Mouse (Mus musculus) C2C12 (cell line): ENCODE measurements around the gene Mospd3. TPM values are rescaled to one million over a fixed set of nuclear protein-coding genes. Genes with fewer than 3 reads are reported as not detected.

Experiments used
- H3K27me3 ChIP-seq: one replicate; pipeline ENCODE4 v1.6.1; 2011; ENCODE audit not compliant: control insufficient read depth, insufficient read depth, insufficient read length
- H3K36me3 ChIP-seq: one replicate; pipeline ENCODE4 v1.6.1; 2011; ENCODE audit not compliant: control insufficient read depth, insufficient read depth
- H3K4me3 ChIP-seq: one replicate; pipeline ENCODE4 v1.5.1; 2011; ENCODE audit warnings: mild to moderate bottlenecking, control low read depth; ENCODE audit not compliant: poor library complexity, insufficient read depth, severe bottlenecking
- H3K79me2 ChIP-seq: one replicate; pipeline ENCODE4 v1.6.1; 2011; ENCODE audit not compliant: control insufficient read depth, insufficient read depth
- H3K79me3 ChIP-seq: one replicate; pipeline ENCODE4 v1.6.1; 2011; ENCODE audit warnings: low read depth, control low read depth
- H3ac ChIP-seq: one replicate; pipeline ENCODE3; 2011; ENCODE audit warnings: low read depth; ENCODE audit not compliant: control insufficient read depth, insufficient read length
- CEBPB ChIP-seq: IDR thresholded peaks from one replicate; pipeline ENCODE4 v1.6.1; 2011; ENCODE audit warnings: low read depth, mild to moderate bottlenecking, control low read depth, moderate library complexity
- CTCF ChIP-seq: IDR thresholded peaks from one replicate; pipeline ENCODE4 v1.5.1; 2011; ENCODE audit not compliant: control insufficient read depth, insufficient read depth, insufficient read length
- FOSL1 ChIP-seq: IDR thresholded peaks from one replicate; pipeline ENCODE4 v1.8.0; 2011; ENCODE audit warnings: mild to moderate bottlenecking, low read length; ENCODE audit not compliant: poor library complexity, insufficient read depth, severe bottlenecking
- MAX ChIP-seq: IDR thresholded peaks from one replicate; pipeline ENCODE4 v1.6.1; 2011; ENCODE audit warnings: mild to moderate bottlenecking, control low read depth
- MYOD1 ChIP-seq: IDR thresholded peaks from one replicate; pipeline ENCODE4 v1.6.1; 2011; ENCODE audit warnings: low read depth; ENCODE audit not compliant: control insufficient read depth, insufficient read length
- MYOG ChIP-seq: IDR thresholded peaks from one replicate; pipeline ENCODE4 v1.6.1; 2011; ENCODE audit not compliant: control insufficient read depth, insufficient read length; ENCODE audit errors: extremely low read depth
- USF1 ChIP-seq: IDR thresholded peaks from one replicate; pipeline ENCODE4 v1.6.1; 2011; ENCODE audit warnings: low read depth, mild to moderate bottlenecking, control low read depth, moderate library complexity
- polyA plus RNA-seq: library from polyadenylated mRNA; unstranded; fragments of >200 nt; fragmentation: generic; extraction: Trizol; gene quantifications from one replicate; pipeline ENCODE4 v1.2.1, GENCODE M21; 2012; ENCODE audit warnings: missing spikeins

Gene Mospd3
- polyA plus RNA-seq, 1 experiment = 28.6 TPM

- H3K27me3 ChIP-seq = peaks cover 25% of the 10 kb centered on the region
- no peaks in the 10 kb centered on the region for H3K36me3 ChIP-seq
- H3ac ChIP-seq = no peak within 1 kb of the TSS
- no peaks in the 10 kb centered on the region for H3K79me2 ChIP-seq
- TF ChIP-seq FOSL1 = no peak
- no peak for TF ChIP-seq CEBPB
- TF ChIP-seq MAX = no peak
- no peak for TF ChIP-seq CTCF
- no peak for TF ChIP-seq USF1
- no peak for TF ChIP-seq MYOD1
- no peak for TF ChIP-seq MYOG
- no peak within 1 kb of the TSS for H3K4me3 ChIP-seq
- no peaks in the 10 kb centered on the region for H3K79me3 ChIP-seq
Observed at GRCm38 (mm10) chr5:137553411-137553837, 47.4 kb downstream of the Mospd3 start, which contains the start of gene Actl6b. TSS of gene Actl6b (plus strand) at chr5:137553517.

- Histone ChIP-seq H3K79me3 (no peaks in the 10 kb centered on the region), H3K27me3 (peaks cover 25% of the 10 kb centered on the region), H3ac (no peak overlapping the region), H3K4me3 (no peak overlapping the region), H3K36me3 (no peaks in the 10 kb centered on the region), H3K79me2 (no peaks in the 10 kb centered on the region)
- TF ChIP-seq USF1 = no peak
- TF ChIP-seq CEBPB = no peak
- TF ChIP-seq MYOD1 = no peak
- no peak for TF ChIP-seq FOSL1
- no peak for TF ChIP-seq MYOG
- no peak for TF ChIP-seq CTCF
- no peak for TF ChIP-seq MAX
Observed at GRCm38 (mm10) chr5:137553000-137553399, 47.9 kb downstream of the Mospd3 start.

DNA sequence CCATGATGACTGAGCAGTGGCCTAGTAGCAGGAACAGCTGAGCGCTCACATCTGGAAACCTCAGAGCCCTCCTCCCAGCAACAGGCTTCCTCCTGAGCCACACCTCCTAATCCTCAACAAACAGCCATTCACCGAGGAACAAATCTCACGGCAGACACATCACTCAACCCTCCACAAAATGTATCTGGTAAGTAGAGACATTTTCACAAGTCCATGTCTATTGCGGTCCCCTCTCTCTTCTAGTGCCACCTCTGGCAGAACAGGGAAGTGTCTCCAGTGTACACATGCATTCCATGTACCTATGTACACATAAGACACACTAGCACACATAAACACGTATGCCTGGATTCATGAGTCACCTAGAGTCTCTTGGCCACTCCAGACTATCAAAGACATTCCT is 49.7 kb downstream of the Mospd3 start:
- TF ChIP-seq FOSL1 (no peak), MAX (no peak), CEBPB (no peak), MYOD1 (no peak), MYOG (no peak), CTCF (no peak), USF1 (no peak)
- no peaks in the 10 kb centered on the region for H3K36me3 ChIP-seq
- no peaks in the 10 kb centered on the region for H3K79me3 ChIP-seq
- no peak overlapping the region for H3K4me3 ChIP-seq
- no peaks in the 10 kb centered on the region for H3K79me2 ChIP-seq
- H3K27me3 ChIP-seq = peaks cover 25% of the 10 kb centered on the region
- no peak overlapping the region for H3ac ChIP-seq

DNA sequence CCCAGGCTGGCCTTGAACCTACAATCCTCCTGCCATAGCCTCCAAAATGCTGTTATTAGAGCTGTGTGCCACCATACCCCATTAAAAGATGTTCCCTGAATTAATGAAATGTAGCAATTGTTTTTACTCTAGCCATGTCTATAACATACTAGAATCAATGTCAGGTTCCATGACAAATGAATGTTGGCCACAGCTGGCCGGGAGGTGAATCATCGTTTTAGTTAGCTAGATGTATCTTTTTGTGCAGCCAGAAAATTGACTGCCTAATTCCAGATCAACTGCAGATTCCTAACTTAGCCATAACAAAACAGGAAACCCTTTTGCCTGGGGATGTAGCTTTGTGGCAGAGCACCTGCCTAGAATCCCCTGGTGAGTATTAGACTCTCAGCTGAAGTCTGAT is 51.0 kb downstream of the Mospd3 start:
- H3K36me3 ChIP-seq = no peaks in the 10 kb centered on the region
- TF ChIP-seq MYOG (no peak), CTCF (no peak), CEBPB (no peak), FOSL1 (no peak), MYOD1 (no peak), MAX (no peak), USF1 (no peak)
- peaks cover 25% of the 10 kb centered on the region for H3K27me3 ChIP-seq
- H3ac ChIP-seq = no peak overlapping the region
- H3K79me2 ChIP-seq = no peaks in the 10 kb centered on the region
- no peaks in the 10 kb centered on the region for H3K79me3 ChIP-seq
- no peak overlapping the region for H3K4me3 ChIP-seq

Other genes starting within 250 kb of the Mospd3 start
- 0.01 TPM for gene Zan, start 124.0 kb downstream of the Mospd3 start, polyA plus RNA-seq
- 63.5 TPM for gene Pop7, start 98.5 kb downstream of the Mospd3 start, polyA plus RNA-seq
- 6.9 TPM for gene Gigyf1, start 82.5 kb downstream of the Mospd3 start, polyA plus RNA-seq
- gene Epo, start 67.8 kb downstream of the Mospd3 start, polyA plus RNA-seq = not detected
- 672 TPM for gene Gnb2, start 67.5 kb downstream of the Mospd3 start, polyA plus RNA-seq
- gene Actl6b, start 47.5 kb downstream of the Mospd3 start, polyA plus RNA-seq = not detected
- 0.14 TPM for gene Tfr2, start 31.2 kb downstream of the Mospd3 start, polyA plus RNA-seq
- 651 TPM for gene Pcolce, start 12.7 kb upstream of the Mospd3 start, polyA plus RNA-seq
- 0.29 TPM for gene Fbxo24, start 27.9 kb upstream of the Mospd3 start, polyA plus RNA-seq
- gene Lrch4, start 28.1 kb upstream of the Mospd3 start, polyA plus RNA-seq = 27.5 TPM
- gene Gm20605, start 28.1 kb upstream of the Mospd3 start, polyA plus RNA-seq = 5.0 TPM
- gene Sap25, start 40.3 kb upstream of the Mospd3 start, polyA plus RNA-seq = 4.4 TPM
- 0.05 TPM for gene Irs3, start 44.7 kb upstream of the Mospd3 start, polyA plus RNA-seq
- gene Agfg2, start 83.7 kb upstream of the Mospd3 start, polyA plus RNA-seq = 15.6 TPM
- 3.6 TPM for gene Nyap1, start 140.5 kb upstream of the Mospd3 start, polyA plus RNA-seq
- 32.4 TPM for gene Tsc22d4, start 144.7 kb upstream of the Mospd3 start, polyA plus RNA-seq
- 42.7 TPM for gene Ppp1r35, start 177.8 kb upstream of the Mospd3 start, polyA plus RNA-seq
- 44.6 TPM for gene Mepce, start 186.6 kb upstream of the Mospd3 start, polyA plus RNA-seq
- gene Zcwpw1, start 186.7 kb upstream of the Mospd3 start, polyA plus RNA-seq = 0.73 TPM
- 0.06 TPM for gene Pilra, start 235.2 kb upstream of the Mospd3 start, polyA plus RNA-seq